Mouse (Mus musculus): ENCODE results near the gene Nebl.

The Nebl gene

DNA sequence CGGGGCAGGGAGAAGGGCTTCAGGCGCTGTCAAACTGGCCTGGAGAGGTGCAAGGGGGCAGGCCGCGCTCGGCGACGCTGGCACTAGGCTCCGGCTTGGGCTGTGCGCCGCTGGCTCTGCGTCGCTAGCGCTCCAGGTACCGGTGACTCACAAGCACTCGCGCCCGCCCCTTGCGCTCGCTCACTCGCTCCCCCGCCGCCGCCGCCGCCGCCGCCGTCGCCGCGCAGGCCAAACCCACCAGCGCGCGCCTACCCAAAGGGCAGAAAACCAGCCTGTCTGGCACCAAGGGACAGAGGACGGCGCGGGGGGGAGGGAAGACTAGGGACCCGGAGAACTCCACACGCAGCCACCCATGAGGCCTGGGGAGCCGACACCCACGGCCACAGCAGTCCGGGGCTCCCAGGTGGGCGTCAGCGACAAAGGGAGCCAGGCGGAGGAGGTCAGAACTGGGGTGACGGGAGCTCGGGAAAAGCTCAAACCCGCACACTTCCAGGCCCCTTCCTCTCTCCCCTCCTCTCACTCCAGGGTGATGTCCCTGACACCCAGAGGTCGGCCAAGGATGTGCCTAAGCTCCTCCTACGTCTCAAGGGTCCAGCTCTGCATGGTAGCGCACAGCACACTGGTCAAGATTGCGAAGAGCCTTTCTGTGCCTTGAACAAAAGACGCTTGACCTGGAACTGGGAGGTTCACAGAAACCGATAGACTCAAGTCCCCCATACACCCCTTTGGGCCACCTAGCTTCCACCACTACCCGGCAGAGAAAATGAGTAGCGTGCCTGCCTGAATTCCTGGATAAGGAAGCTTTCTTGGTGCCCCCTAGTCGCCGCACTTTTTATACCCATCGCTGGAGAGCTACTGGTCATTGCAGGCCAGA, at the start of gene Nebl:
TSS of gene Nebl (minus strand) at position 508 of the 874 bp plus-strand sequence.
- DNase-seq = peak; percentile 63 to 79

DNA sequence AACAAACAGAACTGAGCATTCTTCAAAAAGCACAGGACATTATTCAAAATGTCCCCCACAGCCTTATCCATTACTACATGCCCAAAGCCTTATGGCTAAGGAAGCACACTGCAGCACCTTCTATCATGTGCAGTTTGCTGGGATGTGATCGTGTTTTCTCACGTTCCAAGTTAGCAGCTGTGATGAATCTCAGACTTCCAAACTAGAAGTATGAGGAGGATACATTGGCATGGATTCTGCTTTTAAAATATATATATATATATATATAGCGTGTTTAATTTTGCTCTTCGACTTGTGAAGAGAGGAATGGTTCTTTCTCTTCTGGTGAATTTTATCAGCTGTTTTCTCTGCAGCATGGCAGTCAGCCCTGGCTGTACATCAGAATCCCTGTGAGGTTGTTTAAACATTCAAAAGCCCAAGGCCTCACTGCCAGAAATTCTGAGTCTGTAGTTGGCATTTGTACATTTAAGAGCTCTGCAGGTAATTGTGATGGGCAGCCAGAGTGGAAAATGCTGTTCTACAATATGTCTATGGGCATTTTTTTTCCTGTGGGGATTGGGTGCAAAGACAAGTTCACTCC, 39.1 kb upstream of the Nebl start:
- DNase-seq = no peak

DNA sequence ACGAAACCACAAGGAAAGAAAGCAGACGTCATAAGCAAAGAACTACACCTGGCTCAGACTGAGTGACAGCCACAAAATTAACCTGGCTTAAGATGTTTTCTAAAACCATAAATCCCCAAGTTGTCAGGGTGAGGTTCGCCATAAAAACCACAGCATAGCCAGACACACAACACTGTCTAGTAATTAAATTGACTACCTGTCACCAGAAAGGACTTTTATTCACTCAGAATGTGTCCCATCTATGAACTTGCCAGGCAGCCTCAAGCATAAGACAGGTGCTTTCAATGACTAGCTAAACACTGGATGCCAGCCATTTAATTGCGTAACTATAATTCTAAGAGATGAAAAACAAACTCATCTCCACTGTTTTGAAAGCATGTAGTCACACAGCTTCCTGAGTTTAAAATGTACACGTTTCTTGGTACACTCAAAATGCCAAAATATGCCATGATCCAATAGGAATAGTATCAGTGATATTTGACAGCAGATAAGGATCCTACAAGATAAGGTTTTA, 38.0 kb upstream of the Nebl start:
- no peak for DNase-seq

DNA sequence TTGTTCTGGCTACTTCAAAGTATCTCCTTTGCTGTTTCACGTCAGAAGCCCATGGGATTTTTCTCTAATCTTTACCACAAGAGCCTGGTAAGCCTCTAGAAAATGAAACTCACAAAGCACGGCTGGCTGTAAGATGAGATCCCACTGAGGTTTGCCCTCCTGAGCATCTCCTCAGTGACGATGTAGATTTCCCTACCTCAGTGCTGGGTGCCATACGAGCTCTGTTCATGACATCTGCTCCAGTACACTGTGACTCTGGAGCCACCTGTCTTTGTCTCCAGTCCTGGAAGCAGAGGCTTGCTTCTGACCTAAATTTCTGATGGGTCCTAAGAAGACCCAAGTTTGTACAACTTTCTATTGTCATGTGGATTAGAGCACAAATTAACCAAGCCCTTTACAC, 25.0 kb upstream of the Nebl start:
- DNase-seq = no peak

DNA sequence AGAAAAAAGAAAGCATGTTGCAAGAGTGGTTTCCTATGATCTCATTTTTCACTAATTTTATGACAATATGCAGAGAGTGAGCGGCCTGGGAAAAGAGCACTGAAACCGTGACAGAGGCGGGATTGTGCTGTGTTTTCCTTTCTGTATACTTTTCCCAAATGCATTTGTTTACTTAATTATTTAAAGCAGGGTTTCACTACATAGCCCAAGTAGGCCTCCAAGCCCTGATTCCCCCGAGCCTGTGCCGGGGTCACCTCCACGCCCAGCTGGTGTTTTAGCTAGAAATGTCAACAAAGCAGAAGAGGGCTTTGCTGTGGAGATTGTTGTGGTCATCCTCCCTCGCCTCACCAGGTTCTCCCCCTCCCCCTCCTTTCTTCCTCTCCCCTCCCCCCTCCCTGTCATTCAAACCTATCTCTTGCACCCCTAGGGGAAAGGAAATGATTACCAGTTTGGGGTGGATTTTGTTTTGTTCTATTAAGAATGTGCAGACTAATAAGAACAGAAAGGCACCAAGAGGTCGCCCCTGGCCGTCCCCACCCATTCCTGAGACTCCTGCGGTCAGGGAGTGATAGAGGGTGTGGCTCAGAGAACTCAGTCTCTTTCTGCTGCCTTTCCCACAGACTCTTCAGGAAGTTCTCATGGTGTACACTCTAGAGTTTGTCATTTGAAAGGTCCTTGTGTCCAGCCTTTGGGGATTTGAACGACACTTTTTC, 10.9 kb upstream of the Nebl start:
- DNase-seq = peak; percentile 12 to 41

DNA sequence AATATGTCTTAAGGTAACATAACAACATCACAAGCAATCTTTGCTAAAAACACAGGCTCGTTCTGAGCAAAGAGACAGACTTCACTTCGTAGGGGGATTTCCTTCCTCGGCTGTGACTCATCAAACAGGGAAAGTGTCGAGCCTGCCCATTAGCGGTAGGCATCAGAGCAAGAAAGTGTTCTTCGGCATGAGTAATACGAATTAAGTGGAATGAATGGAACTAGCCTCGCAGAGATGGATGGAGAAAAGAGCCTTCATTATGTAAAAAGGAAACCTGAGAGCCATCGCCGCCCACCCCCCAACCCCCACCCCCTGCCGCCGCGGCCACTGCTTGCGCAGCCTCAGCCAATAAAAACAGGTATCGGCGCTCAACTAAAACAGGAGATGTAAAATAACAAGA, 10.3 kb upstream of the Nebl start:
- DNase-seq = peak in 1 of 2 experiments; percentile 26

DNA sequence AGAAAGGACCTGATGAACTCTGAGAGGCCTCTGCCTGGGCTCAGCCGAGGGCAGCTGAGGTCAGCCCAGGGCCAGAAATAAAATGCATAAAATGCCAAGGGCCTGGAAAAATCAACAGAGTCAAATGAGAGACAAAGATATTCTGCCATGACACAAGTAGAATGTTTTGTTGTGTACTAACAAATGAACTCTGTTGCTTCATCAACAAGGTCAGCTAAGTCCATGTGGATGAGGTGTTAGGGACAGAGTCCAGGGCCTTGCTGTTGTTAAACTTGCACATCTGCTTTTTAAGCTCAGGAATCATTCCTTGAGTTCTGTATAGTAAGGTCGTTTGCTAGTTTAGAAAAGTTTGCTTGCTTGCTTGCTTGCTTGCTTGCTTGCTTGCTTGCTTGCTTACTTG, 9.2 kb upstream of the Nebl start:
- no peak for DNase-seq

DNA sequence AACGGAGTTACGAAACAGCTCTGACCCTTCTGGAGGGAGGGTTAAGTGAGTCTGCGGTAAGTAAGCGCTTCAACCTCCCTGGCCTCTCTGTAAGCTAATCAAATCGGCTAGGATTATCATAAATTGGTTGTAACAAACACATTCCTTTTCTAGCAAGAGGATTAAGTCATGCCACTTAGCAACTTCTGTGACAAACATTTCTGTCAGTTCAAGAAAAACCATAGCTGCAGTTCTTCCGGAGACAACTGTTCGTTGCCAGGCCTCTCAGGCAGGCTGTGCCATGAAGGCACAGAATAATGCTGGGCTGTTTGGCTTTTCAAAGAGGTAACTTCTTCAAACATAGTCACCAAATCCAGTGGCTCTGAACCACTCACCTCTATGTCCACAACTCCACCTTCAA, 946 bp upstream of the Nebl start:
- no peak for DNase-seq

DNA sequence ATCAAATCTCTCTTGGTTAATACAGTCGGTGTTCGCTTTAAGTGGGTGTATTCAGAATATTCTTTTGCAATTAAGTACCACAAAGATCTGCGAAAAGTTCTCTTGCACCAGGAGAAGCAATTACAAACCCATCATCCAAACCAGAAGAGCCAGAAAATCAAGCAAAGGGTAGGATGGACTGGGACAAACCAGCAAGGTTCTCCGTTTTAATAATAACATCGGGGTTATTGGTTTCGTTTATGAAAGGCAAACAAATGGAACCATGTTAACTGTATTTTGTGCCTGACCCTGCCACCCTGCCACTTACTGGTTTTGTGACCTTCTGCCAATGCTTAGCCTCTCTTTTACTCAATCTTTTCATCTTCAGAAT, 552 bp upstream of the Nebl start:
- no peak for DNase-seq

DNA sequence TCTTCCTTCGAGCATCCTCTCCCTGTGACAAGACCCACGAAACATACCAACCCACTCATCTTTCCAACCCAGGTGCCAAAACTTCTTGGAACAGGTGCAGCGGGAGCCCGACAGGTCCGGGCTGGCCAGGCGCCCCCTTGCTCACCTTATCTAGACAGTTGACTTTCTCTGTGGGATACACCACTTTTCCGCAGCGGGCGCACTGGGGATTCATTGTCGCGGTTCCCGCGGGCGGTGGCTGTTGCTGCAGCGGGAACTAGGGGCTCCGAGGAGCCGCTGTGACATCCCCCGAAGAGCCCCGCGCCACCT, 662 bp downstream of the Nebl start:
- DNase-seq = no peak

DNA sequence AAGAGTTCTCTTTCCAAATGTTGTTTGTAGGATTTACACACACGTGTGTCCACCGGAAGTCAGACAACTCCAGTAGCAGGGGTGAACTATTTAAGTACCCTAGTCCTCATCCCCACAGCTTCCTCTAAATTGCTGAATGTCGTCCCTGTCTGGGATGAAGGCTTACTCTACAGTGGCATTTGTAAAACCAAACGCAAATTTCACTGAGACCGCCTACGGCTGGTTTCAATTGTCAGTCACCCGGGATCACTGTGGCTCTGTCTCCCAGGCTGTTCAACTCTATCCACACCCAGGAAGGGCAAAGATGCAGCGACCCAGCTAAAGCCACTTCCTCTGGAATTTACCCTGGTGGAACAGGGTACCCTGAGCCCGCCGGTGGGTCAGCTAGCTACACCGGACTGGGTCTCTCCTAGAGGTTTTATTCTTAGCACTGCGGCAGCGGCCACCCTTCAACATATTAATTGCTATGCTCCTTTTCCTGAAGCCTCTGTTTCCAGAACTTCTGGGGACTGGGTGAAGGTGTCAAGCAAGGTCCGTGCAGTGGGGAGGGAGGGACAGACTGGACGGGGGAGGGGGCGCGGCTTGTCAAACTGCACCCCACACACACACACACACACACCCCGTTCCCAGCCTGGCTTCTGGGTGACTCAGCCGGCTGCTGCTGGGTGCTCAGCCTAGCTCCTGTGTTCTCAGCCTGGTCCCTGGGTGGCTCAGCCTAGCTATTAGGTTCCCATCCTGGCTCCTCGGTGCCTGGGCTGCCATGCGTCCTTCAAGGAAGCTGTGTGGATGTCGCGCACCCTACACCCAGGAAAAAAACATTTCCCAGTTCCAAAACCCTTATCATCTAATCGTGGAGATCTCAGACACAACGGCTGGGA, 1.3 kb downstream of the Nebl start:
- DNase-seq = peak; percentile 43 to 56

DNA sequence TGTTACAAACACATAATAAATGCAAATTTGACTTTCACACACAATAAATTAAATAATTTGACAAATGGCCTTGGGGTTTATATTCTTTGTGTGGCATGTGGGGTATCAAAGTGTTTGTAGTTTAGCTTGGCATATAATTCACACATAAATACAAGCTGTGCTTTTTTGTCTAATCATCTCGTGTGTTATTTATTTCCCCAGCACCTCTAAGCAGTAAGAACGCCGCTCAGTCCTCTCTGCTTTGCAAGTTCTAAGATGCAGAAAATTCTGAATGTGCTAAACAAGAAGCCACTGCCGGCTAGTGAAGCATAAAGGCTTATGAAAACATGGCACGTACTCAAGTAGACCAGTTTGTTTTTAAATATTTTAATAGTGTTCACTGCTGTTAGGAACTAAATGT, 6.9 kb downstream of the Nebl start:
- no peak for DNase-seq

DNA sequence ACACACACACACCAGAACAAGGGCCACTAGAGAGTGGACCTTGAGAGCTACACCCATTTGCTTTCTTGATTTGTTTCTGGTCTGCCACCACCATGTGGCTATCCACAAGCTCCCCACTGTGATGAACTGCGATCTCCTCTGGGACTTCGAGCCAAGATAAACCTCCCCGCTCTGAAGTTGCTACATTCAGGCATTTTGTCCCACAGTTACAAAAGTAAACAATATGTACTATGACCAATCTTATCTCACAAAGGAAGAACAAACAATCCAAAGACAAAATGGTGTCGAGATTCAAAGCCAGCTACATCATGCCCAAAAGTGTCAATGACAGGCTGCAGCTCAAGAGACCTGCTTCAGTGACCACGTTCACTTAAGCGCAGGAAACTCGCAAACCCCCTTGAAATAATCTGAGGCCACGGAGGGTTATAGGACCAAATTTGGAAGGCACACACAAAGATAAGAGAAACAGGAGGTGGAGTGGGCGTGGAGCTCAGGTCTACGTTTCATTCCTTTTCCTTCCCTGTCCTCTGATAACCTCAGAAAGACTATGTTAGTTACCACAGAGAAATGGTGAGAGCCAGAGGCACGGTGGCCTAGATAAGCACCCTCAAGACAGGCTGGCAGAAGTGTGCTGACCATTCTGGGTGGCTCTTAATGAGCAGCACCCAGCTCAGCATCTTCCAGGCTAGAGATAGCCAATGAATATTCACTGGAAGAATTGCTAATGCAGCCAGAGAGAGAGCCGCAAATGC, 7.8 kb downstream of the Nebl start:
- DNase-seq = no peak

DNA sequence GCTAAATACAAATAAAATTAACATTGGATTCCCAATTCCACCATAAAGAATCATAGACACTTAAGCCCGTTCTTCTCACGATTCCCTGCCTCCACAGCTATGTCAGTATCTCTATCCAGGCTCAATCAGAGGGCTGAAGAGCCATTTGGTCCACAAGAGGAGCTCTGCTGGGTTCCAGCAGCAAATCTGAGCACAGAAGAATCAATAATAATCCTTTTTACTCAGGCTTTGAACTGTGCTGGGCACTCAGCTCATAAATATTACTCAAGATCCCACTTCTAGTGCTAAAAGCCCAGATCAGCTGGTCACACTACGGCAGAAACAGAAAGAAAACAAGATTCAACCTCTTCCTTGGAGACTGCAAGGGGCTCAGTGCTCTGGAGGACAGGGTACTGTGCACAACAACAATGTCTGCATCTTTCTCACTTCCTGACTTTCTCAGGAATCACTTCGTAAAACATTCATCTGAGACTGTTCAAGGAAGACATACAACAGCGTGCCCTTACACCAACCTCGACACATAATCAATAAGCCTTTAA, 10.0 kb downstream of the Nebl start:
- no peak for DNase-seq

DNA sequence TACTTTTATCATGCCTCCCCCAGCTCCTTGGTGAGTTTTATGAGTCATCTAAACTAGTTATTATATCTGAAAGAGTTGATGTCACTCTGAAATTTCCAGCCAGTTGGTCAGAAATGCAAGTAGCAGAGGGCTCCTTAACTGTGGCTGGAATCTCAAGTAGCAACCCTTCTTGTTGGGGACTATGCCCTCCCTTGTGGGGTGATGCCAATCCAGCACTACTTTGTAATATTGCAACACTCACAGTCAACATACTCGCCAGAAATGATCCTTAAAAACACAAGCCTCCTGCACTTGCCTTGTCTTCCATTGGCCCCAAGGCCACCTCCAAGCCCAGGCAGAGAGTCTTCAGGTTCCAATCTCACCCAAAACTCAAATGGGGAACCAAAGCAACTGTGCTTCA, 13.0 kb downstream of the Nebl start:
- no peak for DNase-seq

DNA sequence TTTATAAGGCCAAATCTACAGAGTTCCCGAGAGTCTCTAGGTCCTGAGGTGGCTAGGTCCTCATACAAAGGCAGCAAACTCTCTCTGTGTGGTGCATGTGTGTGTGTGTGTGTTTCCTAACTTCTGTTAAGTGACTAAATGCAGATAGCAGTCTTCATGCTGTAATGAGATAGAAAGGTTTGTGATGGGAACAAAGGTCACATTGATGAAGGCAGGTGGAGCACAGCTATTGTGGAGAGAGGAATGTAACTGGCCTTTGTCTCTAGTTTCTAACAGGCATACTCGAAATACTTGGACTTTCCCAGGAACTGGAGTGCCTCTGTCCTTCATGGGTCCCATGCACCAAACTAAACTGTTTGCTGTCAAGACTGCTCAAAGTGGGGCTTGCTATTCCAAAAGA, 14.1 kb downstream of the Nebl start:
- no peak for DNase-seq

DNA sequence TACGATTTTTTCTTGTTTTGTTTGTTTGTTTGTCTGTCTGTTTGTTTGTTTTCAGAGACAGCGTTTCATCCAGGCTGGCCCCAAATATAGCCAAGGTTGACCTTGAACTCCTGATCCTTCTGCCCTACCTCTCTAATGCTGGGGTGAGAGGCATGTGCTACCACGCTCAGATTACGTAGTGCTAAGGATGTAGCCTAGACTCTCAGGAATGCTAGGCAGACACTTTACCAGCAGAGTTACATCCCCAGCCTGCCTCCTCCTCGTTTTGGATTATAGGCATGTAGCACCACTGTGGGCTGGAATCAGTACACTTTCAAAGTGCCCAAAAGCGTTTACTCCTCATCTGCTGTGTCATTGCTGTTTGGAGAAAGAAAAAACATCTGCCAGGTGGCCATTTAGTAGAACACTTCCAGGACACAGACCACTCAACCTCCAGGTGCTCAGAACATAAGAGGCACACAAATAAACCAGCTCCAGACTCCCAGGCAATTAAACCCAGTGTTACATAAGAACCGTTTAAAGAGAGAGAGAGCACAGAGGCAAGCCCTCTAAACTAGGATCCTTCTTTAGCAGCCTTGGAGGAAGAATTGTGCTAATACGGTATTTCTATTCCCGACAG, 16.0 kb downstream of the Nebl start:
- DNase-seq = no peak

DNA sequence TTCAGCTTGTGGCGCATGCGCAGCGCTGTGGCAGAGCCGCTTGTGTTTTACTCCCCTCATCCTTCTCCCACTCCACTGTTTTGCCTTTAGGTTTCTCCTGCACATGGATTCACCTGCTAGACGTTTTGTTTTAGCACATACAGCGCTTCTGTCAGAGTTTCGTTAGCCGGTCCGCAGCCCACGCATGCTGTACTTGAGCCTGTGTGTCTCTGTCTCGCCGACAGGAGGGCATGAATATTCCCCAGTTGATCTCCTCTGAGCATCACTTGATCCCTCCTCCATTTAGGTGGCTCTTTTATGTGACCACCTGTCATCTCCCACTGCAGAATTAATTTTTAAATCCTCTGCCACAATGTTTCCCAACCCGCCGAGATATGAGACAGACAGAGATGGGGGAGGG, 16.6 kb downstream of the Nebl start:
- peak; percentile 6 to 21 for DNase-seq

DNA sequence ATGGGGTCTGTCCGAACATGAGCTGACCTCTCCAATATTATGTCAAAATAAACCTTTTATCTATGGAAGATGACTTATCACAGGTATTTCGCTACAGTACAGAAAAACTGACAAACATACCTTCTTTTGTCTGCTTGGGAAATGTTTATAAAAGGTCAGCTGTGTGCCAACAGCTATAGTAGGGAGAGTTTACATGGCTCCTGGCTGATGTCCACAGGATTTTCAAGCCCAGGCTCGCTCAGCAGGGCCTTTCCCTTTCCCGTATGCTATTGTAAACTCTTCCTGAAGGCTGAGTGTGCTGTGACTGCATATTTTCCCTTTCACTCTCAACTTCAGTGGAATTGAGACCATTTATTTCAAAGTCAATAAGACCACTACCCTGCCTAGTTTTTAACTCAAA, 17.1 kb downstream of the Nebl start:
- DNase-seq = no peak

DNA sequence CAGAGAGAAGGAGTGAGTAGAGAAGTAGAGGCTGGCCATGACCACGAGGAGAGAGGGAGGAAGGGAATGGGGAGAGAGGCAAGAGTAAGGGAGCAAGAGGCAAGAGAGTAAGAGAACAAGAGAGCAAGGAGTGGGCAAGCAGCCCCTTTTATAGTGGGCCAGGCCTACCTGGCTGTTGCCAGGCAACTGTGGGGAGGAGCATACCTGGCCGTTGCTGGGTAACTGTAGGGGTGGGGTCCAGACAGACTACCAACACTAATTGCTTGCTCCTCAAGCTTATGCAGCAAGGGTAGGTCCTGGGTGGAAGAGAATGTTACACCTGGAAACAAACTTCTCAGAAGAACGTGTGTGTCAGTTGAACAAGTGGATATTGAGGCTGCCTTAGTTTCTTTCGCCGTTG, 20.0 kb downstream of the Nebl start:
- DNase-seq = no peak

DNA sequence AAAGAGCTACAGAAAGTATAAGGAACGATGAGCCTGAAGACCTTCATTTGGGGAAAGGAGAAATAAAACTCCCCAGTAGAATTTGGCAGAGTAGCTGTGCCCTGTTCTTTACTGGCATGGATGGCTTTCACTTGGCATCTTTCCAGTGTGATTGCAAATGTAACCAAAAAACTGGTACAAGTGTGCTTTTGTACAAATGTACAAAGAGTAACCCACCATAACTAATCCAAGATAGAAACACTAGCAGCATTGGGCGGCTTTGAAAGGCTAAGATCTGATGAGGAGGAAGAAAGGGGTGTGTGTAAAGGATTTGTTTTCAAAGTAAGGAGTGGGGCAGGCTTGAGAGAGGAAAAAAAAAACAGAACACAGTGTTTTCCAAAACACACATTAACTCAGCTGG, 21.2 kb downstream of the Nebl start:
- DNase-seq = no peak

DNA sequence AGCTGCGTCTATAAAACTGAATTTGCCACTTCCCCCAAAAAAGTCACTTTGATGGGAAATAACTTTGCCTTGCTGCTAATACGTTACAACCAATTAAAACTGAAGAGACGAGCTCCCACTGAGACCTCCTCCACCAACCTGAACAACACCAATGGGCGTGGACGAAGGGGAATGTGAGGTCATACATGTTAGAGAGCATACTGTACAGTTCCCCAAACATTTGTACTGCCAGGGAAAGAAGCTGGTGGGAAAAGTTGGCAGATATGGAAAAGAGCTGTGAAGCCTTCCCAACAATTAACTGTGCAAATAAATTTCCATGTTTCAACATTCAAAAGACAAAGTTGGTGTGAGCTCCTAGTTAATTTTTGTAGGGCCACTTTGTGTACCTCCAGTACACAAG, 25.3 kb downstream of the Nebl start:
- DNase-seq = no peak
